8 mouse cellular contexts compared by ENCODE assay signal in the genomic region with DNA sequence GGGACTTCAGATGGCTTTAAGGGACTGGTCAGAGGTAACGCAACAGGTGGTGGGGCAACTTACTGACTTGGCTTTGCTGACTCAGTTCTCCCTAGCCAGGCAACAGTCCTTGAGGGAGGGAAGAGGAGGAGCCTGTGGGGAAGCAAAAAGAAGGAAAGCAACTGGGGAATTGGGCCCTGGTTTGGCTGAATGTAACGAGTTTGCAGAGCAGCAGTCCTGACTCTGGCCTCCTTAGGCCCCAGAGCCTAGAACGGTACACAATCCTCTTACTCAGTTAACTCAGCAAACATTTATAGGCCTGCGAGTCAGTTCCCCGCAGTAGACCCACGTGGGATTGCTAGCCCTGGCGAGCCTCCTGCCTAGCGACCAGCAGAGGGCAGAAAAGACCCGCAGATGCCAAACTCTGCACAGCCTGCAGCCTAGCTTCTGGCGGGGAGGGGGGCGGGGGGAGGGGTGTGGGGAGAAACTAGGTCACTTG. TPM values are rescaled to one million over a fixed set of nuclear protein-coding genes. Genes with fewer than 3 reads are reported as not detected.
DNase-seq lines count a peak whose midpoint lies in the region; ATAC-seq lines count a peak whose summit lies in the region.

No protein-coding gene starts in this region.

- H3K4me3 ChIP-seq in hindbrain, embryonic 14.5 days (replicated peaks; ENCODE audit: low read length), result no peak overlapping the region

- peak; percentile 78 for DNase-seq in Muller cell, postnatal 12 days (ENCODE audit: inconsistent ontology term)
- DNase-seq in cerebellum, postnatal 10 days, result peak; percentile 92 to 94
- DNase-seq in frontal cortex, postnatal 25 days (ENCODE audit: low spot score in 2 of 2), result peak; percentile 65 to 82
- DNase-seq in hindbrain, embryonic 14.5 days (ENCODE audit: low spot score), result peak; percentile 79
- peak; percentile 56 for DNase-seq in left cerebral cortex, adult 11 months (ENCODE audit: low spot score)
- DNase-seq in lung, postnatal 36 days, result peak; percentile 81
- DNase-seq in retina, postnatal 1 day, result peak; percentile 92
- DNase-seq in urinary bladder, postnatal 14 days (ENCODE audit: low spot score), result peak; percentile 80

- no peak overlapping the region for H3K27ac ChIP-seq in hindbrain, embryonic 14.5 days

- peak; percentile 94 for ATAC-seq in hindbrain, embryonic 14.5 days (ENCODE audit: low FRiP score)

- no peaks in the 10 kb centered on the region for H3K27me3 ChIP-seq in hindbrain, embryonic 14.5 days (ENCODE audit: control insufficient read depth, insufficient read depth, low read length)

- no peaks in the 10 kb centered on the region for H3K36me3 ChIP-seq in hindbrain, embryonic 14.5 days (replicated peaks; ENCODE audit: control insufficient read depth, insufficient read depth)

- no peak overlapping the region for H3K9ac ChIP-seq in hindbrain, embryonic 14.5 days

- 3% methylated on average over 11 of the region's 11 CpGs for WGBS in hindbrain, embryonic 14.5 days

- H3K9me3 ChIP-seq in hindbrain, embryonic 14.5 days (ENCODE audit: control insufficient read depth, low read length), result no peaks in the 10 kb centered on the region

- no peaks in the 10 kb centered on the region for H3K4me1 ChIP-seq in hindbrain, embryonic 14.5 days (replicated peaks; ENCODE audit: control insufficient read depth, insufficient read depth, low read length)

- no peak overlapping the region for H3K4me2 ChIP-seq in hindbrain, embryonic 14.5 days (replicated peaks)

RNA-seq across cellular contexts. Expression of a gene that starts 23.5 kb away (rescaled TPM):
- 7.7 and 8.2 TPM in 2 replicates for polyA plus RNA-seq in hindbrain, embryonic 14.5 days (2014; fragmentation: Nextera tagmentation; extraction: Ambion mirVana)
